Mouse (Mus musculus): ENCODE results near the gene Zfp978. TPM values are rescaled to one million over a fixed set of nuclear protein-coding genes. Genes with fewer than 3 reads are reported as not detected.
"Not testable (repeated sequence)": the region's sequence is repeated elsewhere in the genome, so short reads cannot be mapped to it uniquely, and the experiment has no call there.

Gene Zfp978
- polyA plus RNA-seq, 1 experiment, result not detected

- H3K27me3 ChIP-seq (ENCODE audit: control insufficient read depth, insufficient read depth, low read length); DNase-seq; H3K27ac ChIP-seq (ENCODE audit: control insufficient read depth, insufficient read depth, low read length); H3K4me3 ChIP-seq (ENCODE audit: control insufficient read depth, insufficient read depth, low read length); H3K36me3 ChIP-seq (ENCODE audit: control insufficient read depth, insufficient read depth, low read length); H3K4me1 ChIP-seq (replicated peaks; ENCODE audit: control insufficient read depth, insufficient read depth, low read length): not testable (repeated sequence)
- 85% methylated on average over 4 of the region's 4 CpGs for WGBS
These were observed 7.5 kb upstream of the Zfp978 start for GRCm38 (mm10) chr4:147353626-147354025.

GRCm38 (mm10) chr4:147356042-147356441 is 5.1 kb upstream of the Zfp978 start:
- H3K4me1 ChIP-seq (replicated peaks; ENCODE audit: control insufficient read depth, insufficient read depth, low read length); H3K4me3 ChIP-seq (ENCODE audit: control insufficient read depth, insufficient read depth, low read length); H3K36me3 ChIP-seq (ENCODE audit: control insufficient read depth, insufficient read depth, low read length); DNase-seq; H3K27me3 ChIP-seq (ENCODE audit: control insufficient read depth, insufficient read depth, low read length); H3K27ac ChIP-seq (ENCODE audit: control insufficient read depth, insufficient read depth, low read length): not testable (repeated sequence)
- WGBS, result no CpG with 5 or more reads among the region's 3 CpGs

GRCm38 (mm10) chr4:147357195-147357594 is 3.9 kb upstream of the Zfp978 start:
- not testable (repeated sequence) for DNase-seq; H3K4me3 ChIP-seq (ENCODE audit: control insufficient read depth, insufficient read depth, low read length); H3K4me1 ChIP-seq (replicated peaks; ENCODE audit: control insufficient read depth, insufficient read depth, low read length); H3K27ac ChIP-seq (ENCODE audit: control insufficient read depth, insufficient read depth, low read length); H3K27me3 ChIP-seq (ENCODE audit: control insufficient read depth, insufficient read depth, low read length); H3K36me3 ChIP-seq (ENCODE audit: control insufficient read depth, insufficient read depth, low read length)
- WGBS, result no CpG with 5 or more reads among the region's 2 CpGs

GRCm38 (mm10) chr4:147361872-147362271 is 769 bp downstream of the Zfp978 start:
- WGBS, result no CpG with 5 or more reads among the region's 1 CpGs
- H3K4me1 ChIP-seq (replicated peaks; ENCODE audit: control insufficient read depth, insufficient read depth, low read length); H3K36me3 ChIP-seq (ENCODE audit: control insufficient read depth, insufficient read depth, low read length); H3K27ac ChIP-seq (ENCODE audit: control insufficient read depth, insufficient read depth, low read length); H3K27me3 ChIP-seq (ENCODE audit: control insufficient read depth, insufficient read depth, low read length); H3K4me3 ChIP-seq (ENCODE audit: control insufficient read depth, insufficient read depth, low read length); DNase-seq: not testable (repeated sequence)

- H3K4me1 ChIP-seq (replicated peaks; ENCODE audit: control insufficient read depth, insufficient read depth, low read length); DNase-seq; H3K27ac ChIP-seq (ENCODE audit: control insufficient read depth, insufficient read depth, low read length); H3K4me3 ChIP-seq (ENCODE audit: control insufficient read depth, insufficient read depth, low read length); H3K27me3 ChIP-seq (ENCODE audit: control insufficient read depth, insufficient read depth, low read length); H3K36me3 ChIP-seq (ENCODE audit: control insufficient read depth, insufficient read depth, low read length): not testable (repeated sequence)
- no CpG with 5 or more reads among the region's 2 CpGs for WGBS
These were observed 8.5 kb downstream of the Zfp978 start for GRCm38 (mm10) chr4:147369564-147369963.

- H3K4me1 ChIP-seq (replicated peaks; ENCODE audit: control insufficient read depth, insufficient read depth, low read length); H3K4me3 ChIP-seq (ENCODE audit: control insufficient read depth, insufficient read depth, low read length); H3K36me3 ChIP-seq (ENCODE audit: control insufficient read depth, insufficient read depth, low read length); DNase-seq; H3K27me3 ChIP-seq (ENCODE audit: control insufficient read depth, insufficient read depth, low read length); H3K27ac ChIP-seq (ENCODE audit: control insufficient read depth, insufficient read depth, low read length): not testable (repeated sequence)
- 92% methylated on average over 4 of the region's 4 CpGs for WGBS
These were observed 22.1 kb downstream of the Zfp978 start for GRCm38 (mm10) chr4:147383199-147383598.

- DNase-seq; H3K4me3 ChIP-seq (ENCODE audit: control insufficient read depth, insufficient read depth, low read length); H3K36me3 ChIP-seq (ENCODE audit: control insufficient read depth, insufficient read depth, low read length); H3K27ac ChIP-seq (ENCODE audit: control insufficient read depth, insufficient read depth, low read length); H3K4me1 ChIP-seq (replicated peaks; ENCODE audit: control insufficient read depth, insufficient read depth, low read length); H3K27me3 ChIP-seq (ENCODE audit: control insufficient read depth, insufficient read depth, low read length): not testable (repeated sequence)
- 90% methylated on average over 3 of the region's 3 CpGs for WGBS
These were observed 36.1 kb downstream of the Zfp978 start for GRCm38 (mm10) chr4:147397201-147397600.

- DNase-seq, result not testable (repeated sequence)
These were observed 37.0 kb downstream of the Zfp978 start for GRCm38 (mm10) chr4:147397934-147398682.

GRCm38 (mm10) chr4:147398741-147399140 is 37.6 kb downstream of the Zfp978 start:
- not testable (repeated sequence) for H3K36me3 ChIP-seq (ENCODE audit: control insufficient read depth, insufficient read depth, low read length); H3K4me1 ChIP-seq (replicated peaks; ENCODE audit: control insufficient read depth, insufficient read depth, low read length); DNase-seq; H3K27ac ChIP-seq (ENCODE audit: control insufficient read depth, insufficient read depth, low read length); H3K4me3 ChIP-seq (ENCODE audit: control insufficient read depth, insufficient read depth, low read length); H3K27me3 ChIP-seq (ENCODE audit: control insufficient read depth, insufficient read depth, low read length)
- WGBS, result 89% methylated on average over 1 of the region's 1 CpGs

More at GRCm38 (mm10) chr4:147397934-147398682, 37.0 kb downstream of the Zfp978 start:
- not testable (repeated sequence) for H3K36me3 ChIP-seq (ENCODE audit: control insufficient read depth, insufficient read depth, low read length); H3K27me3 ChIP-seq (ENCODE audit: control insufficient read depth, insufficient read depth, low read length); H3K4me1 ChIP-seq (replicated peaks; ENCODE audit: control insufficient read depth, insufficient read depth, low read length); H3K4me3 ChIP-seq (ENCODE audit: control insufficient read depth, insufficient read depth, low read length); H3K27ac ChIP-seq (ENCODE audit: control insufficient read depth, insufficient read depth, low read length)
- WGBS, result 82% methylated on average over 6 of the region's 6 CpGs

- not testable (repeated sequence) for H3K4me3 ChIP-seq (ENCODE audit: control insufficient read depth, insufficient read depth, low read length); H3K27me3 ChIP-seq (ENCODE audit: control insufficient read depth, insufficient read depth, low read length); H3K4me1 ChIP-seq (replicated peaks; ENCODE audit: control insufficient read depth, insufficient read depth, low read length); DNase-seq; H3K36me3 ChIP-seq (ENCODE audit: control insufficient read depth, insufficient read depth, low read length); H3K27ac ChIP-seq (ENCODE audit: control insufficient read depth, insufficient read depth, low read length)
- WGBS, result 77% methylated on average over 3 of the region's 3 CpGs
These were observed 38.4 kb downstream of the Zfp978 start for GRCm38 (mm10) chr4:147399505-147399904.

GRCm38 (mm10) chr4:147400031-147400847 is 39.1 kb downstream of the Zfp978 start:
- not testable (repeated sequence) for H3K4me3 ChIP-seq (ENCODE audit: control insufficient read depth, insufficient read depth, low read length); H3K36me3 ChIP-seq (ENCODE audit: control insufficient read depth, insufficient read depth, low read length); DNase-seq; H3K27ac ChIP-seq (ENCODE audit: control insufficient read depth, insufficient read depth, low read length); H3K27me3 ChIP-seq (ENCODE audit: control insufficient read depth, insufficient read depth, low read length); H3K4me1 ChIP-seq (replicated peaks; ENCODE audit: control insufficient read depth, insufficient read depth, low read length)
- 87% methylated on average over 8 of the region's 8 CpGs for WGBS

All from thymus, adult 2 months (tissue).